9 mouse cellular contexts compared by ENCODE assay signal in genomic region chr14:58069927-58070326, GRCm38 (mm10). TPM values are rescaled to one million over a fixed set of nuclear protein-coding genes. Genes with fewer than 3 reads are reported as not detected.
DNase-seq lines count a peak whose midpoint lies in the region; TF ChIP-seq lines count a peak whose summit lies in the region.
"Had no signal": no experiment of that assay in that cellular context is flagged by ENCODE, and none has a peak within 500 bp of the region (broad histone marks: within the 10 kb centered on the region; RNA-seq: fewer than 3 reads in every experiment).

No protein-coding gene starts in this region.

- H3K4me1 ChIP-seq in hindbrain, embryonic 10.5 days (replicated peaks) = peaks cover 46% of the 10 kb centered on the region
- peaks cover 49% of the 10 kb centered on the region for H3K4me1 ChIP-seq in midbrain, embryonic 10.5 days

- H3K4me3 ChIP-seq in gastrocnemius, adult 2 months = peak overlapping the region; percentile 83
- H3K4me3 ChIP-seq in hindbrain, embryonic 10.5 days = peak overlapping the region; percentile 69
- peak overlapping the region; percentile 70 for H3K4me3 ChIP-seq in midbrain, embryonic 10.5 days

- H3K27ac ChIP-seq in gastrocnemius, adult 2 months = no peak overlapping the region
- H3K27ac ChIP-seq in hindbrain, embryonic 10.5 days = no peak overlapping the region
- no peak overlapping the region for H3K27ac ChIP-seq in midbrain, embryonic 10.5 days (replicated peaks)

- DNase-seq in gastrocnemius, adult 2 months = no peak
- no peak for DNase-seq in gastrocnemius, postnatal 10 days
- peak; percentile 58 for DNase-seq in Muller cell, postnatal 12 days (ENCODE audit: inconsistent ontology term)
- DNase-seq in hindbrain, embryonic 10.5 days (ENCODE audit: low spot score) = no peak
- no peak for DNase-seq in midbrain, embryonic 10.5 days (ENCODE audit: low spot score)
- no peak for DNase-seq in thymus, postnatal 10 days (ENCODE audit: low spot score in 2 of 2)
- DNase-seq in thymus, postnatal 36 days = no peak
- no peak for DNase-seq in thymus, postnatal 0 days (ENCODE audit: low spot score)

- no peak for TF ChIP-seq CTCF in gastrocnemius, adult 2 months (IDR thresholded peaks at IDR 0.05)

- intact Hi-C loops in gastrocnemius, adult 2 months (cut with DNase I) = loop anchor here (10.0 kb wide), 1 partner anchor 1135 kb away; the partner anchor contains the start of gene Rcbtb1

- peaks cover 67% of the 10 kb centered on the region for H3K27me3 ChIP-seq in hindbrain, embryonic 10.5 days (ENCODE audit: insufficient read depth, poor library complexity, severe bottlenecking)
- peaks cover 68% of the 10 kb centered on the region for H3K27me3 ChIP-seq in midbrain, embryonic 10.5 days (ENCODE audit: low read depth, poor library complexity, severe bottlenecking)

- no peaks in the 10 kb centered on the region for H3K36me3 ChIP-seq in hindbrain, embryonic 10.5 days
- no peaks in the 10 kb centered on the region for H3K36me3 ChIP-seq in midbrain, embryonic 10.5 days
- H3K36me3 ChIP-seq: G1E had no signal

- 4% methylated on average over 6 of the region's 6 CpGs for WGBS in hindbrain, embryonic 10.5 days
- WGBS in midbrain, embryonic 10.5 days = 3% methylated on average over 6 of the region's 6 CpGs

- H3K9me3 ChIP-seq in hindbrain, embryonic 10.5 days = no peaks in the 10 kb centered on the region
- no peaks in the 10 kb centered on the region for H3K9me3 ChIP-seq in midbrain, embryonic 10.5 days (replicated peaks)

RNA-seq across cellular contexts. Expression of gene Fgf9, which starts 0.4 kb away (rescaled TPM):
- total RNA-seq in gastrocnemius, adult 2 months (2021) = 1 to 10 TPM; 1.3 to 2.8 TPM
- 1 to 10 TPM; 1.2 to 1.8 TPM for total RNA-seq in gastrocnemius, postnatal 10 days (2021)
- 2.8 and 4.4 TPM in 2 replicates for polyA plus RNA-seq in hindbrain, embryonic 10.5 days (2016; fragmentation: Nextera tagmentation; extraction: Ambion mirVana)
- polyA plus RNA-seq in midbrain, embryonic 10.5 days (2016; fragmentation: Nextera tagmentation; extraction: Ambion mirVana) = 0.70 and 1.8 TPM in 2 replicates
- 0.33 and 0.34 TPM in 2 replicates for polyA plus RNA-seq in thymus, postnatal 0 days (2015; fragmentation: Nextera tagmentation; extraction: Ambion mirVana)
- polyA plus RNA-seq: G1E had no signal
